Mouse (Mus musculus) hindbrain, embryonic 10.5 days (tissue): ENCODE measurements around the gene Pnpo. TPM values are rescaled to one million over a fixed set of nuclear protein-coding genes. Genes with fewer than 3 reads are reported as not detected.

Experiments
- DNase-seq: peaks from one replicate; pipeline ENCODE4 v3.0.0-alpha.2; 2017; ENCODE audit warnings: low spot score
- H3K27ac ChIP-seq: fragments of 300-500 bp; sonication (generic); 2 replicates; pipeline ENCODE4 v1.5.1; 2016; ENCODE audit warnings: mild to moderate bottlenecking, moderate library complexity
- H3K27me3 ChIP-seq: fragments of 300-500 bp; sonication (generic); 2 replicates; pipeline ENCODE4 v1.6.1; 2016; ENCODE audit warnings: mild to moderate bottlenecking; ENCODE audit not compliant: poor library complexity, insufficient read depth, severe bottlenecking
- H3K36me3 ChIP-seq: fragments of 300-500 bp; sonication (generic); 2 replicates; pipeline ENCODE4 v1.6.1; 2016; ENCODE audit warnings: mild to moderate bottlenecking, moderate library complexity
- H3K4me1 ChIP-seq: fragments of 300-500 bp; sonication (generic); replicated peaks from 2 replicates; pipeline ENCODE4 v1.6.1; 2016; ENCODE audit warnings: mild to moderate bottlenecking
- H3K4me3 ChIP-seq: fragments of 300-500 bp; sonication (generic); 2 replicates; pipeline ENCODE4 v1.5.1; 2016; ENCODE audit warnings: mild to moderate bottlenecking, moderate library complexity
- H3K9me3 ChIP-seq: fragments of 300-500 bp; sonication (generic); 2 replicates; pipeline ENCODE4 v1.6.1; 2016; ENCODE audit warnings: mild to moderate bottlenecking, moderate library complexity
- WGBS: fragments of 180-500 bp; shearing (Covaris S2); methylation state at CpG from one replicate; pipeline ENCODE4 v1.1.7; 2016; 5-methylcytosine and 5-hydroxymethylcytosine counted together
- polyA plus RNA-seq: library from polyadenylated mRNA; unstranded; fragments of >200 nt; fragmentation: Nextera tagmentation; extraction: Ambion mirVana; gene quantifications from 2 replicates; pipeline ENCODE4 v1.2.1, GENCODE M21; 2016

Pnpo gene
- polyA plus RNA-seq, 1 experiment from 2014 or later: 31.4 TPM

- DNase-seq: peak; percentile 77
- WGBS: 39% methylated on average over 15 of the region's 15 CpGs
- H3K27ac ChIP-seq: peak overlapping the region; percentile 95
- H3K9me3 ChIP-seq: no peaks in the 10 kb centered on the region
- H3K27me3 ChIP-seq: no peaks in the 10 kb centered on the region
- peaks cover 93% of the 10 kb centered on the region for H3K4me1 ChIP-seq
- peak overlapping the region; percentile 3; the same call in 1 of the 2 replicates for H3K4me3 ChIP-seq
- peaks cover 56% of the 10 kb centered on the region for H3K36me3 ChIP-seq
These were observed 37.2 kb downstream of the Pnpo start for GRCm38 (mm10) chr11:96906431-96907161.

DNA sequence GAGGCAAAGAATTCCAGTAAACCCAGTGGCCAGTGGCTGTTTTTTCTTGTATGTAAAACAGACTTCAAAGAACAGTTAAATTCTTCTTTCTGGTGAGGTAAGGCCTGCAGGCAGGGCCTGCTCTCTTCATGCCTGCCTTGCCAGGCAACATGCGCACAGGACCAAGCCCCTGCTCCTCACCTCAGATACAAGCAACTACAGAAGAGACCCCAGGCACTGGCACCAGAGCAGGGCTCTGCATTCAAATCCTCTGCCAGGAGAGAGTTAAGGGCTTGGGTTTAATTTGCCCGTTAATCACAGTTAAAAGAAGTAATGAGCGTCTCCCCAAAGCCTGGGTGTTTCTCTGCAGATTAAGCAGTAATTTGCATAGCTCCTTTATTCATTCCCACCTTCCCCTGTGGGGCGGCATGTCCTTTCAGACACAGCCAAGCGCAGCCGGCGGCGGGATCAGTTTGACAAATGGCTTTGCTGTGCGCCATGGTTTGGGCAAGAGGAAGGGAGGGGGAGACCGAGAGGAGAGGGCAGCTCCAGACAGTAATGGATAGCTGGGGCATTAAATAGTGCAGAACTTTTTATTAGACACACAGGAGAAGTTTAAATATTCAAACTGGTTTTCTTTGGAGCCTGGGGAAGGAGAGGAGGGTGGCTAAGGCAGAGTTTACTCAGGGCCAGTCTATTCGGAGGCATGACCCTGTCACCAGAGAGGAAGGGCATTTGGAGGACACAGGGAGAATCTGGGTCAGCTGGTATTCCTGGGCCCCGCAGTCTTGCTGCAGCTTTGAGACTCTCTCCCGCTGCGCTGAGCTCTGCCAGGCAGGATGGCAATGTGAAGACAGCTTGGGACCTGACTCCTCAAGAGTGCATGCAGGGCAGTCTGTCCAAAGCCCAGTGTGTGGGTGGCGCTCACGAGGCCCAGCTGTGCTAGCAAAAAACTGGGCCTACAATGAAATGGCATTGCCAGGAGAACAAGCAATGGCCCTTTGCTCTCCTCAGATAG lies 40.8 kb downstream of the Pnpo start:
- peaks cover 94% of the 10 kb centered on the region for H3K4me1 ChIP-seq
- H3K9me3 ChIP-seq: no peaks in the 10 kb centered on the region
- WGBS: 10% methylated on average over 16 of the region's 16 CpGs
- no peaks in the 10 kb centered on the region for H3K27me3 ChIP-seq
- H3K4me3 ChIP-seq: peak overlapping the region; percentile 29
- DNase-seq: peak; percentile 85
- H3K36me3 ChIP-seq: peaks cover 22% of the 10 kb centered on the region
- H3K27ac ChIP-seq: peak overlapping the region; percentile 93

DNA sequence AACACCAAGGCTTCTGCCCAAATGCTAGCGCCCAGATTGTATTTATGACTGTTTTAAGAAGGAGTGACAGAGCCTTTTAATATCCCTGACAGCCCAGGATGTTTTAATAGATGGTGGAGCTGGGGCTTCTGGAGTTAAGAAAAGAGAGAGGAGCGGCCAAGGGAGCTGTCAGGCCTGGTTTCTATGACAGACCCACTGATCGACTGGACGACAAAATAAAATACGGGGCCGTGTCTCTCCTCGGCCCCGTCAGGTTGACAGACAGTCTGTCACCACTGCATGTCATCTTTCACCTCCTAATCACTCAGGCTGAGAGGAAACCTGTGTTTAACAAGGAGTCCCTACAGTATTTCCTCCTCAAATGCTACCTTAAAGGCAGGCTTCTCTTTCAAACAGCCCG lies 42.5 kb downstream of the Pnpo start:
- peak overlapping the region; percentile 93 for H3K27ac ChIP-seq
- peaks cover 94% of the 10 kb centered on the region for H3K4me1 ChIP-seq
- 33% methylated on average over 9 of the region's 9 CpGs for WGBS
- peak overlapping the region; percentile 28; the same call in 1 of the 2 replicates for H3K4me3 ChIP-seq
- no peaks in the 10 kb centered on the region for H3K9me3 ChIP-seq
- no peak for DNase-seq
- peaks cover 6% of the 10 kb centered on the region; the same call in 1 of the 2 replicates for H3K36me3 ChIP-seq
- no peaks in the 10 kb centered on the region for H3K27me3 ChIP-seq

- H3K27me3 ChIP-seq: no peaks in the 10 kb centered on the region
- H3K4me3 ChIP-seq: peak overlapping the region; percentile 32
- no peaks in the 10 kb centered on the region for H3K36me3 ChIP-seq
- WGBS: 14% methylated on average over 13 of the region's 13 CpGs
- H3K9me3 ChIP-seq: no peaks in the 10 kb centered on the region
- H3K4me1 ChIP-seq: peaks cover 83% of the 10 kb centered on the region
- H3K27ac ChIP-seq: peak overlapping the region; percentile 93
- peak; percentile 98 for DNase-seq
These were observed 44.1 kb downstream of the Pnpo start for GRCm38 (mm10) chr11:96899449-96900306.

GRCm38 (mm10) chr11:96895886-96896285 lies 47.9 kb downstream of the Pnpo start:
- Histone ChIP-seq H3K27ac (peak overlapping the region; percentile 95), H3K36me3 (no peaks in the 10 kb centered on the region), H3K27me3 (no peaks in the 10 kb centered on the region), H3K4me1 (peaks cover 79% of the 10 kb centered on the region), H3K4me3 (no peak overlapping the region), H3K9me3 (no peaks in the 10 kb centered on the region)
- 93% methylated on average over 4 of the region's 4 CpGs for WGBS
- no peak for DNase-seq

GRCm38 (mm10) chr11:96893203-96893842 lies 50.5 kb downstream of the Pnpo start:
- H3K36me3 ChIP-seq: no peaks in the 10 kb centered on the region
- H3K9me3 ChIP-seq: no peaks in the 10 kb centered on the region
- WGBS: 49% methylated on average over 11 of the region's 11 CpGs
- peak overlapping the region; percentile 95 for H3K27ac ChIP-seq
- no peaks in the 10 kb centered on the region for H3K27me3 ChIP-seq
- H3K4me1 ChIP-seq: peaks cover 65% of the 10 kb centered on the region
- DNase-seq: peak; percentile 54
- 0 out of 2 replicates have a peak overlapping the region, but pooled peaks have one; percentile 1 for H3K4me3 ChIP-seq

GRCm38 (mm10) chr11:96891784-96892527 lies 51.8 kb downstream of the Pnpo start:
- Histone ChIP-seq H3K4me3 (peak overlapping the region; percentile 7; the same call in 1 of the 2 replicates), H3K27ac (peak overlapping the region; percentile 95), H3K27me3 (no peaks in the 10 kb centered on the region), H3K4me1 (peaks cover 64% of the 10 kb centered on the region), H3K36me3 (no peaks in the 10 kb centered on the region), H3K9me3 (no peaks in the 10 kb centered on the region)
- WGBS: 24% methylated on average over 14 of the region's 14 CpGs
- DNase-seq: peak; percentile 80

Other genes with a start within 250 kb of the Pnpo start
- gene Snx11, start 166.4 kb downstream of the Pnpo start, polyA plus RNA-seq: 28.0 and 30.4 TPM in 2 replicates
- gene Cbx1, start 154.9 kb downstream of the Pnpo start, polyA plus RNA-seq: 158 and 198 TPM in 2 replicates
- gene Nfe2l1, start 114.0 kb downstream of the Pnpo start, polyA plus RNA-seq: 65.7 and 71.8 TPM in 2 replicates
- gene Copz2, start 94.1 kb downstream of the Pnpo start, polyA plus RNA-seq: 42.9 and 44.2 TPM in 2 replicates
- gene Cdk5rap3, start 27.5 kb downstream of the Pnpo start, polyA plus RNA-seq: 112 and 124 TPM in 2 replicates
- 0.37 and 0.75 TPM in 2 replicates for gene Prr15l, start 15.9 kb downstream of the Pnpo start, polyA plus RNA-seq
- gene Sp2, start 39.0 kb upstream of the Pnpo start, polyA plus RNA-seq: 29.5 and 31.4 TPM in 2 replicates
- 1.6 and 2.3 TPM in 2 replicates for gene Sp6, start 69.4 kb upstream of the Pnpo start, polyA plus RNA-seq
- 38.3 and 39.4 TPM in 2 replicates for gene Scrn2, start 86.0 kb upstream of the Pnpo start, polyA plus RNA-seq
- 3.5 and 6.8 TPM in 2 replicates for gene Lrrc46, start 97.4 kb upstream of the Pnpo start, polyA plus RNA-seq
- gene Mrpl10, start 97.6 kb upstream of the Pnpo start, polyA plus RNA-seq: 78.9 and 80.7 TPM in 2 replicates
- 9.4 and 10.7 TPM in 2 replicates for gene Osbpl7, start 106.6 kb upstream of the Pnpo start, polyA plus RNA-seq
- 0.29 TPM in 2 replicates for gene Tbx21, start 171.3 kb upstream of the Pnpo start, polyA plus RNA-seq
- gene Tbkbp1, start 207.5 kb upstream of the Pnpo start, polyA plus RNA-seq: 3.6 and 6.4 TPM in 2 replicates
- gene Kpnb1, start 243.9 kb upstream of the Pnpo start, polyA plus RNA-seq: 62.5 and 88.4 TPM in 2 replicates